Mouse (Mus musculus) cortical plate, adult 2 months (tissue): ENCODE measurements at regions not wholly inside any gene's neighbourhood (a gene's known extent, or its start where the extent isn't known, plus 50 kb on each side); places are given as distances from the start of the nearest gene placed in this dataset.

ENCODE experiments used
- CTCF ChIP-seq: fragments of 200-500 bp; IDR thresholded peaks from 2 replicates; pipeline ENCODE4 v1.5.1; 2011; ENCODE audit warnings: mild to moderate bottlenecking, control low read depth, low read length; ENCODE audit not compliant: insufficient read depth; ENCODE audit errors: extremely low read depth
- POLR2A ChIP-seq: fragments of 200-500 bp; IDR thresholded peaks from 2 replicates; pipeline ENCODE4 v1.6.1; 2011; ENCODE audit warnings: mild to moderate bottlenecking, low read length, control low read depth; ENCODE audit not compliant: insufficient read depth; ENCODE audit errors: extremely low read depth

GRCm38 (mm10) chr10:118615131-118616020 lies 174.5 kb downstream of the Ifng start:
- TF ChIP-seq CTCF: no peak
- TF ChIP-seq POLR2A: no peak
